Mouse (Mus musculus): ENCODE data around the gene Grik4. TPM values are rescaled to one million over a fixed set of nuclear protein-coding genes. Genes with fewer than 3 reads are reported as not detected.
A peak's percentile ranks its signal among the peaks of the same experiment; 100 is the strongest.
"Not testable (repeated sequence)": the region's sequence is repeated elsewhere in the genome, so short reads cannot be mapped to it uniquely, and the experiment has no call there.

Gene Grik4
- polyA plus RNA-seq, 1 experiment from 2014 or later, result 1.1 TPM

DNA sequence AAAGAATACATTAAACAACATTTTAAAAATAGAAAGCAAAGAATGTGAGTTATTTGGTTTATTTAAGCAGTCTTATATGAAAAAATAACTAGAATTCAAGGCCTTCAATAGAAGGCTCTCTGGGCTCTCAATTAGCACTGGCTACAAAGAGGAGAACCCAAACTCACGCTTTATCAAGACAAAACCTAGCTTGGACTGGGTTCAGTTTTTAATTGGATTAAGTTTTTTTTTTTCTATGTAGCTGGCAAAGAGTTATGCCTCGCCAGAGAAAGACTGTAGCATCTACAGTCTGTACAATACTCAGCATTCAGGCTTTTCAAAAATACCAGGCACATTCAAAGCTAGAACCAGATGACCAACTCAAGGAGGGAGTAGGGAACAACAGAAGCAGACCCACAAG is 158.0 kb downstream of the Grik4 start:
- H3K9me3 ChIP-seq (ENCODE audit: control insufficient read depth, low read length), result no peaks in the 10 kb centered on the region
- ATAC-seq, result no peak
- H3K36me3 ChIP-seq (ENCODE audit: control insufficient read depth, insufficient read depth, low read length), result no peaks in the 10 kb centered on the region
- no peak overlapping the region for H3K27ac ChIP-seq (ENCODE audit: low read length)
- no peaks in the 10 kb centered on the region for H3K27me3 ChIP-seq (replicated peaks; ENCODE audit: control insufficient read depth, insufficient read depth, low read length)
- WGBS, result 71% methylated on average over 2 of the region's 2 CpGs
- no peak overlapping the region for H3K4me2 ChIP-seq (ENCODE audit: low read depth, low read length)
- no peak overlapping the region for H3K4me3 ChIP-seq (ENCODE audit: low read length)
- H3K9ac ChIP-seq (ENCODE audit: low read depth, low read length), result no peak overlapping the region
- H3K4me1 ChIP-seq (ENCODE audit: control insufficient read depth, insufficient read depth, low read length), result peaks cover 3% of the 10 kb centered on the region; the same call in 1 of the 2 replicates

DNA sequence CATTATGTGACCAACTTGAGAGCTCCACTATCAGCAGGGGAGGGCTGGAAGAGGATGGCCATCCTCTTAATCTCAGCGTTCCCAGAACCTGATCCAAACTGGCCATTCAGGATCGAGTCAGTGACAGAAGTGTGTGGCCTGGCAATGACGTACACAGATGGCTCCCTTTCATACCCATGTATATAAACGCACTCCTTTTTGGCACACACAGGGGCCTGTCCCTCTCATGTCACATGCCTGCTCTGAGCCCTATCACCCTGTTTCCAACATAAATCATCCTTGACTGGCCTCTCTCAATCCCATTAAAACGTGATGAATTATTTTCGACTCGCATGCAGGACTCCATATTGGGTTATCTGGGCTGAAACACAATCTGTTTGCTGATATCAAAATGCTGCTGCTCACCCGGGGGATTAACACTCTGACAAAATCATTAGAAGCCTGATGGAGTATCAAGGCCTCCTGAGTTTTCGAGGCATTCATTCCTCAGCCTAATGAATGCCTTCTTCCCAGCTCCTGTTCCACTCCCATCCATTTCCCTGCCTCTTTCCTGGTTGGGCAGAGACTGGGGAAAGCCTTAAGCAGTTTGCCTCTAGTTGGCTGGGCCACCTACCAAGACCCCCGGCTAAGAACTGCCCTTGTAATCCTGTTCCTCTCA is 159.0 kb downstream of the Grik4 start:
- no peak overlapping the region for H3K27ac ChIP-seq (ENCODE audit: low read length)

DNA sequence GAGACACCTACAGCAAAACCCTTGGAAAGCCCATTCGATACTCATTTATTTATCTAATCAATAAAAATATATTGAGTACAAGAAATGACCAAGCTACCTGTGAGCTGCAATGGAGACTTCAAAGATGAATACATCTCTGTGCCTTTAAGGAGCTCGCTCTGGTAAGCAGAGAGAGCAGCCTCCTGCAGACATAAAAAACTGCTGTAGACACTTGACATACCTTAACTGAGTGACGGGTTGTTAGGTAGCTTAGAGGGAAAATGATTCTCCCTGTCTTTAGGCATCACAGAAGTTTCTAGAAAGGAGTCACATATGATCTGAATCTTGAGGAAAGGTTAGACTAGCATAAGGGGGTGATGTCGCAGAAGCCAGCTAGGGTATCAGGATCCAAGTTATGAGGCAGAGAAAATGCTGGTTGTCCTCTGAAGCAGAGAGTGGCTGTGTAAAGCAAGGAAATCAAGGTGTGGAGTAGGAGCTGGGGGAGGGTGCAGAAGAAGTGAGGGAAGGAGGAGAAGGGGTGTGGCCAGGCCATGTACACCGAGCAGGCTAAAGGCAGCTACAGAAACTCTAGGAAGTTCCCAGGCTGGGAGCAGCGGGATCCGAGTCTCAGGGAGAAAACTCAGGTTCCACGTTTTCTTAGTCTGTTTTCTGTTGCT is 160.9 kb downstream of the Grik4 start:
- Histone ChIP-seq H3K36me3 (ENCODE audit: control insufficient read depth, insufficient read depth, low read length) (no peaks in the 10 kb centered on the region), H3K27me3 (replicated peaks; ENCODE audit: control insufficient read depth, insufficient read depth, low read length) (no peaks in the 10 kb centered on the region), H3K9ac (ENCODE audit: low read depth, low read length) (no peak overlapping the region), H3K4me1 (ENCODE audit: control insufficient read depth, insufficient read depth, low read length) (peaks cover 9% of the 10 kb centered on the region), H3K4me2 (ENCODE audit: low read depth, low read length) (no peak overlapping the region), H3K9me3 (ENCODE audit: control insufficient read depth, low read length) (no peaks in the 10 kb centered on the region), H3K4me3 (ENCODE audit: low read length) (no peak overlapping the region), H3K27ac (ENCODE audit: low read length) (peak overlapping the region; percentile 67)
- WGBS, result 38% methylated on average over 8 of the region's 8 CpGs
- ATAC-seq, result peak; percentile 81

More for the DNA sequence above, 159.0 kb downstream of the Grik4 start:
- Histone ChIP-seq H3K4me3 (ENCODE audit: low read length) (no peak overlapping the region), H3K36me3 (ENCODE audit: control insufficient read depth, insufficient read depth, low read length) (no peaks in the 10 kb centered on the region), H3K9me3 (ENCODE audit: control insufficient read depth, low read length) (no peaks in the 10 kb centered on the region), H3K27me3 (replicated peaks; ENCODE audit: control insufficient read depth, insufficient read depth, low read length) (no peaks in the 10 kb centered on the region), H3K4me1 (ENCODE audit: control insufficient read depth, insufficient read depth, low read length) (peaks cover 3% of the 10 kb centered on the region; the same call in 1 of the 2 replicates), H3K4me2 (ENCODE audit: low read depth, low read length) (no peak overlapping the region), H3K9ac (ENCODE audit: low read depth, low read length) (no peak overlapping the region)
- 72% methylated on average over 10 of the region's 10 CpGs for WGBS
- ATAC-seq, result no peak

DNA sequence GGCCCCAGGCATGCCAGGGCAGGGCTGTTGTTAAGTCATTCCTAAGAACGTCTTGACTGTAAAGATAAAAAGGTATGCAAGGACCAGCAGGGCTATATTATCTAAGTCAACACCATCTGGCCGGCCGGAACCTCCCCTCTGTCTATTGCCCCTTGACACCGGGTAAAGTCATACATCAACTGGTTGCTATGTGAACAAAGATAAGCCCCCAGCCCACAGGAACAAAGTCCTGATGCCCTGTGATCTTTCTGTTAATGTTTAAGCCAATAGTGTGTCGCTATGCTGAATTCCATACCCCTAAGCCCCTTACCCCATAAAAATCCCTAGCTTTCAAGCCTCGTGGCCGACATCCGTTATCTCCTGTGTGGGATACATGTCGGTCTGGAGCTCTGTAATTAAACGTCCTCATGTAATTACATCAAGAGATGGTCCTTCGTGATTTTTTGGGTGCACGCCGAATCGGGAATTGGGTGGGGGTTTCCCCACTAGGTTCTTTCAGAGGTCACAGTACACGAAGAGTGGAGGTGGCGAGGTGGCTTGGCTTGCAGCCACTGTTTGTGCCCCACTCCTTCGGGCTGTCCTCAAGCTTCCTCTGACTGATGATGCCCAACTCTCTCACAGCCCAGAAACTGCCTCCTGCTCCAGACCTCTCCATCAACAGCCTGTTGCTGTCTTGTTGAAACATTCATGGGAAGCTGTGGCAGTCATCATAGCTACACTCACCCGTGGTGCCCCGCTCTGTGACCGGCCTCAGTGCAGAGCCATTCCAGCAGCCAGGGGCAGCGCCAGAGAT is 165.6 kb downstream of the Grik4 start:
- peak; percentile 83 for ATAC-seq
- H3K27ac ChIP-seq (ENCODE audit: low read length), result peak overlapping the region; percentile 84
- not testable (repeated sequence) for H3K9me3 ChIP-seq (ENCODE audit: control insufficient read depth, low read length); H3K27me3 ChIP-seq (replicated peaks; ENCODE audit: control insufficient read depth, insufficient read depth, low read length); H3K36me3 ChIP-seq (ENCODE audit: control insufficient read depth, insufficient read depth, low read length); H3K4me3 ChIP-seq (ENCODE audit: low read length)
- WGBS, result 28% methylated on average over 21 of the region's 21 CpGs
- 0 out of 2 replicates have a peak overlapping the region, but pooled peaks have one; percentile 17 for H3K4me2 ChIP-seq (ENCODE audit: low read depth, low read length)
- H3K4me1 ChIP-seq (ENCODE audit: control insufficient read depth, insufficient read depth, low read length), result peaks cover 24% of the 10 kb centered on the region
- H3K9ac ChIP-seq (ENCODE audit: low read depth, low read length), result 0 out of 2 replicates have a peak overlapping the region, but pooled peaks have one; percentile 21

DNA sequence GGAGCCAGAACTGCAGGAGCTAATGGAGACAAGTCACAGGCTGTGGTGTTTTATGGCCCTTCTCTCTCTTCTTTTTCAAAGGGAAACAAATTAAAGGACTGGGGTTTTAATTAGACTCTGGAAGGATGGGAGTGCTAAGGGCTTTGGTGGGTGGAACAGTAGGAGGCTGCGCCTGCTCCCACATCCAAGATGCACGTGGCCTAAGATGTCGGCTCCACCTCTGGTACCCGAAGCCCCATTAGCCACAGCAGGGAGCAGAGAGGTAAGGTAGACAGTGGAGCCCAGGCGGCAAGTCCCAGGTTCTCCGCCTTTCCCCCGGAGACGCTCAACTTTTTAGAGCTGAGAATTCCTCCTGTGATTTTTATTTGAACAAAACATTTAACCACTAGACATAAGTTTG is 166.4 kb downstream of the Grik4 start:
- Histone ChIP-seq H3K9ac (ENCODE audit: low read depth, low read length) (no peak overlapping the region), H3K36me3 (ENCODE audit: control insufficient read depth, insufficient read depth, low read length) (no peaks in the 10 kb centered on the region), H3K27me3 (replicated peaks; ENCODE audit: control insufficient read depth, insufficient read depth, low read length) (no peaks in the 10 kb centered on the region), H3K9me3 (ENCODE audit: control insufficient read depth, low read length) (no peaks in the 10 kb centered on the region), H3K27ac (ENCODE audit: low read length) (peak overlapping the region; percentile 78), H3K4me3 (ENCODE audit: low read length) (no peak overlapping the region), H3K4me1 (ENCODE audit: control insufficient read depth, insufficient read depth, low read length) (peaks cover 21% of the 10 kb centered on the region), H3K4me2 (ENCODE audit: low read depth, low read length) (no peak overlapping the region)
- WGBS, result 46% methylated on average over 8 of the region's 8 CpGs
- peak; percentile 52 for ATAC-seq

GRCm38 (mm10) chr9:42776804-42777203 is 167.5 kb downstream of the Grik4 start:
- no peaks in the 10 kb centered on the region for H3K36me3 ChIP-seq (ENCODE audit: control insufficient read depth, insufficient read depth, low read length)
- H3K4me2 ChIP-seq (ENCODE audit: low read depth, low read length), result no peak overlapping the region
- H3K4me1 ChIP-seq (ENCODE audit: control insufficient read depth, insufficient read depth, low read length), result peaks cover 21% of the 10 kb centered on the region
- H3K9me3 ChIP-seq (ENCODE audit: control insufficient read depth, low read length), result no peaks in the 10 kb centered on the region
- 51% methylated on average over 9 of the region's 9 CpGs for WGBS
- no peak overlapping the region for H3K4me3 ChIP-seq (ENCODE audit: low read length)
- H3K27me3 ChIP-seq (replicated peaks; ENCODE audit: control insufficient read depth, insufficient read depth, low read length), result no peaks in the 10 kb centered on the region
- no peak for ATAC-seq
- no peak overlapping the region for H3K9ac ChIP-seq (ENCODE audit: low read depth, low read length)
- peak overlapping the region; percentile 78; the same call in 1 of the 2 replicates for H3K27ac ChIP-seq (ENCODE audit: low read length)

DNA sequence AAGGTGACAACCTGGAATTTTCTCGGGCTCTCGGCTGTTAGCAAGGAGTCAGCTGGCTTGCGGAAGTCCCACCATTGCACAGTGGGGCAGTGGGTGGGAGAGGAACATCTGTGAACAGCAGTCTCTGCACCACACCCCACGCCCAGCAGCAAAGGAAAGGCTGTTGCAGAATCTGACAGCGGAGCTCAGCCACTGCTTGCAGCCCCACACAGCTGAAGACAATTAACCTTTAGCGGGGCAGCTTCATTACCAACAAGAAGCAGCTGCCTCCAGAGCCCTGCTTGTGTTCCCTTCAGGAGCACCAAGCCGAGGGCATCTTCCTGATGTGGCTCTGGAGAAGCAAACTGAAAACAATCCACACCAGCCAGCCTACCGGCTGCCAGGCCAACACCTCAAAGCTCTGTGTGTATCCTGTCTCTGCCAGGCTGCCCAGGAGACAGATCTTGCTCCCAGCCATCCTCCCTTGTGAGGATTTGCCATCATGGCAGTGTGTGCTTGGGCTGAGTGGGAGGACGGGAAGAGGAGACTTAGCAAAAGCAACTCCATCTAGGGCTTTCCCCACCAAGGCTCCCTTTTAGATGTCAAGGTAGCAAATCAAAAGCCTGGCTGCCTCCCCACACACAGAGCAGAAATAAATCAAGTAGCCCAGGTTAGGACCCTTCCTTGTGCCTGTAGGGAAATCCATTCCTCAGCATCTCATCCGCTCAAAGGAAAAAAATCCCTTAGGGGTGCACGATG is 179.3 kb downstream of the Grik4 start:
- Histone ChIP-seq H3K4me2 (ENCODE audit: low read depth, low read length) (no peak overlapping the region), H3K9me3 (ENCODE audit: control insufficient read depth, low read length) (no peaks in the 10 kb centered on the region), H3K4me1 (ENCODE audit: control insufficient read depth, insufficient read depth, low read length) (peaks cover 5% of the 10 kb centered on the region; the same call in 1 of the 2 replicates), H3K9ac (ENCODE audit: low read depth, low read length) (no peak overlapping the region), H3K4me3 (ENCODE audit: low read length) (no peak overlapping the region), H3K27ac (ENCODE audit: low read length) (no peak overlapping the region), H3K36me3 (ENCODE audit: control insufficient read depth, insufficient read depth, low read length) (no peaks in the 10 kb centered on the region), H3K27me3 (replicated peaks; ENCODE audit: control insufficient read depth, insufficient read depth, low read length) (no peaks in the 10 kb centered on the region)
- ATAC-seq, result 0 out of 2 replicates have a peak, but pooled peaks have one; percentile 31
- WGBS, result 39% methylated on average over 11 of the region's 11 CpGs

DNA sequence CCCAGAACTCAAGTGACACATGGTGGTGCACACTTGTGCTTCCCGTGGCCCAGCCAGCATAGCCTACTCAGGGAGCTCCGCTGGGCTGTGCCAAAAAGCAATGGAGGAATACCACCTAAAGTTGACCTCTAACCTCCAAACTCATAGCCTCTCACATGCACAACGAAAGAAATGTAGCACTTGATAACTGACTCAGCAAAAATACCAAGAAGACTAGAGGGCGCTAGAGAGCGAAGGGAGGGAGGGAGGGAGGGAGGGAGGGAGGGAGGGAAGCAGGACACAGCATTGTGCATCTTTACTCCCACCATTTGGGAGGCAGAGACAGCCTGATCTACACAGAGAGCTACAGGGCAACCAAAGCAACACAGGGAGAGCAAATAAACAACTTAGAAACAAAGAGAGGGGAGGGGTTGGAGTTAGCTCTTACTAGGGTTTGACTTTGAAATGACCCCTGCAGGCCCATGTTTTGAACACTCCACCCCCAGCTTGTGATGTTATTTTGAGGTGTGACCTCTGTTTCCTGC is 185.5 kb downstream of the Grik4 start:
- no peaks in the 10 kb centered on the region for H3K9me3 ChIP-seq (ENCODE audit: control insufficient read depth, low read length)
- H3K36me3 ChIP-seq (ENCODE audit: control insufficient read depth, insufficient read depth, low read length), result no peaks in the 10 kb centered on the region
- 66% methylated on average over 5 of the region's 5 CpGs for WGBS
- H3K4me3 ChIP-seq (ENCODE audit: low read length), result no peak overlapping the region
- no peak for ATAC-seq
- no peak overlapping the region for H3K4me2 ChIP-seq (ENCODE audit: low read depth, low read length)
- peaks cover 16% of the 10 kb centered on the region; the same call in 1 of the 2 replicates for H3K4me1 ChIP-seq (ENCODE audit: control insufficient read depth, insufficient read depth, low read length)
- H3K27me3 ChIP-seq (replicated peaks; ENCODE audit: control insufficient read depth, insufficient read depth, low read length), result no peaks in the 10 kb centered on the region
- no peak overlapping the region for H3K9ac ChIP-seq (ENCODE audit: low read depth, low read length)
- H3K27ac ChIP-seq (ENCODE audit: low read length), result no peak overlapping the region
